Mouse (Mus musculus): ENCODE measurements at regions not wholly inside any gene's neighbourhood (a gene's known extent, or its start where the extent isn't known, plus 50 kb on each side); places are given as distances from the start of the nearest gene placed in this dataset.
A peak's percentile ranks its signal among the peaks of the same experiment; 100 is the strongest.

GRCm38 (mm10) chr1:73673851-73674235, 450.4 kb downstream of the Tns1 start:
- Histone ChIP-seq H3K4me3 (ENCODE audit: insufficient read depth, low read depth, low read length) (no peak overlapping the region), H3K27ac (replicated peaks; ENCODE audit: low read depth, low read length) (no peak overlapping the region), H3K4me1 (ENCODE audit: control insufficient read depth, insufficient read depth, insufficient read length, low read length) (no peaks in the 10 kb centered on the region)

GRCm38 (mm10) chr1:73673191-73673850, 450.9 kb downstream of the Tns1 start:
- no peak overlapping the region for H3K4me3 ChIP-seq (ENCODE audit: insufficient read depth, low read depth, low read length)
- no peaks in the 10 kb centered on the region for H3K4me1 ChIP-seq (ENCODE audit: control insufficient read depth, insufficient read depth, insufficient read length, low read length)
- no peak overlapping the region for H3K27ac ChIP-seq (replicated peaks; ENCODE audit: low read depth, low read length)

GRCm38 (mm10) chr1:73672239-73672638, 452.0 kb downstream of the Tns1 start:
- no peaks in the 10 kb centered on the region for H3K4me1 ChIP-seq (ENCODE audit: control insufficient read depth, insufficient read depth, insufficient read length, low read length)
- no peak overlapping the region for H3K4me3 ChIP-seq (ENCODE audit: insufficient read depth, low read depth, low read length)
- H3K27ac ChIP-seq (replicated peaks; ENCODE audit: low read depth, low read length) = no peak overlapping the region

GRCm38 (mm10) chr1:73668691-73669090, 455.6 kb downstream of the Tns1 start:
- Histone ChIP-seq H3K4me3 (ENCODE audit: insufficient read depth, low read depth, low read length) (no peak overlapping the region), H3K4me1 (ENCODE audit: control insufficient read depth, insufficient read depth, insufficient read length, low read length) (no peaks in the 10 kb centered on the region), H3K27ac (replicated peaks; ENCODE audit: low read depth, low read length) (no peak overlapping the region)

- H3K27ac ChIP-seq (replicated peaks; ENCODE audit: low read depth, low read length) = no peak overlapping the region
- H3K4me3 ChIP-seq (ENCODE audit: insufficient read depth, low read depth, low read length) = no peak overlapping the region
These were observed 460.7 kb downstream of the Tns1 start for GRCm38 (mm10) chr1:73663546-73663945.

GRCm38 (mm10) chr1:73645011-73645410, 479.2 kb downstream of the Tns1 start:
- H3K27ac ChIP-seq (replicated peaks; ENCODE audit: low read depth, low read length) = no peak overlapping the region
- no peak overlapping the region for H3K4me3 ChIP-seq (ENCODE audit: insufficient read depth, low read depth, low read length)
- peaks cover 4% of the 10 kb centered on the region; the same call in 1 of the 2 replicates for H3K4me1 ChIP-seq (ENCODE audit: control insufficient read depth, insufficient read depth, insufficient read length, low read length)

More at GRCm38 (mm10) chr1:73663546-73663945, 460.7 kb downstream of the Tns1 start:
- H3K4me1 ChIP-seq (ENCODE audit: control insufficient read depth, insufficient read depth, insufficient read length, low read length) = no peaks in the 10 kb centered on the region

- H3K4me3 ChIP-seq (ENCODE audit: insufficient read depth, low read depth, low read length) = no peak overlapping the region
- H3K4me1 ChIP-seq (ENCODE audit: control insufficient read depth, insufficient read depth, insufficient read length, low read length) = peaks cover 4% of the 10 kb centered on the region; the same call in 1 of the 2 replicates
- peak overlapping the region; percentile 62 for H3K27ac ChIP-seq (replicated peaks; ENCODE audit: low read depth, low read length)
These were observed 479.9 kb downstream of the Tns1 start for GRCm38 (mm10) chr1:73644394-73644793.

- no peak overlapping the region for H3K27ac ChIP-seq (replicated peaks; ENCODE audit: low read depth, low read length)
- no peak overlapping the region for H3K4me3 ChIP-seq (ENCODE audit: insufficient read depth, low read depth, low read length)
- H3K4me1 ChIP-seq (ENCODE audit: control insufficient read depth, insufficient read depth, insufficient read length, low read length) = peaks cover 4% of the 10 kb centered on the region; the same call in 1 of the 2 replicates
These were observed 480.8 kb downstream of the Tns1 start for GRCm38 (mm10) chr1:73643431-73643830.

- Histone ChIP-seq H3K4me3 (ENCODE audit: insufficient read depth, low read depth, low read length) (no peak overlapping the region), H3K27ac (replicated peaks; ENCODE audit: low read depth, low read length) (no peak overlapping the region), H3K4me1 (ENCODE audit: control insufficient read depth, insufficient read depth, insufficient read length, low read length) (peaks cover 4% of the 10 kb centered on the region; the same call in 1 of the 2 replicates)
These were observed 481.5 kb downstream of the Tns1 start for GRCm38 (mm10) chr1:73642691-73643109.

GRCm38 (mm10) chr1:73641456-73641855, 482.8 kb downstream of the Tns1 start:
- peaks cover 4% of the 10 kb centered on the region; the same call in 1 of the 2 replicates for H3K4me1 ChIP-seq (ENCODE audit: control insufficient read depth, insufficient read depth, insufficient read length, low read length)
- H3K27ac ChIP-seq (replicated peaks; ENCODE audit: low read depth, low read length) = no peak overlapping the region
- H3K4me3 ChIP-seq (ENCODE audit: insufficient read depth, low read depth, low read length) = no peak overlapping the region

- Histone ChIP-seq H3K27ac (replicated peaks; ENCODE audit: low read depth, low read length) (no peak overlapping the region), H3K4me1 (ENCODE audit: control insufficient read depth, insufficient read depth, insufficient read length, low read length) (peaks cover 4% of the 10 kb centered on the region; the same call in 1 of the 2 replicates), H3K4me3 (ENCODE audit: insufficient read depth, low read depth, low read length) (no peak overlapping the region)
These were observed 483.4 kb downstream of the Tns1 start for GRCm38 (mm10) chr1:73640726-73641451.

GRCm38 (mm10) chr1:73635709-73636108, 488.5 kb downstream of the Tns1 start:
- no peaks in the 10 kb centered on the region for H3K4me1 ChIP-seq (ENCODE audit: control insufficient read depth, insufficient read depth, insufficient read length, low read length)
- H3K27ac ChIP-seq (replicated peaks; ENCODE audit: low read depth, low read length) = no peak overlapping the region
- no peak overlapping the region for H3K4me3 ChIP-seq (ENCODE audit: insufficient read depth, low read depth, low read length)

GRCm38 (mm10) chr1:73634871-73635270, 489.4 kb downstream of the Tns1 start:
- Histone ChIP-seq H3K4me3 (ENCODE audit: insufficient read depth, low read depth, low read length) (no peak overlapping the region), H3K27ac (replicated peaks; ENCODE audit: low read depth, low read length) (no peak overlapping the region)

GRCm38 (mm10) chr1:73633071-73633470, 491.2 kb downstream of the Tns1 start:
- Histone ChIP-seq H3K4me1 (ENCODE audit: control insufficient read depth, insufficient read depth, insufficient read length, low read length) (no peaks in the 10 kb centered on the region), H3K4me3 (ENCODE audit: insufficient read depth, low read depth, low read length) (no peak overlapping the region), H3K27ac (replicated peaks; ENCODE audit: low read depth, low read length) (no peak overlapping the region)

More at GRCm38 (mm10) chr1:73634871-73635270, 489.4 kb downstream of the Tns1 start:
- H3K4me1 ChIP-seq (ENCODE audit: control insufficient read depth, insufficient read depth, insufficient read length, low read length) = no peaks in the 10 kb centered on the region

- Histone ChIP-seq H3K4me3 (ENCODE audit: insufficient read depth, low read depth, low read length) (no peak overlapping the region), H3K27ac (replicated peaks; ENCODE audit: low read depth, low read length) (no peak overlapping the region), H3K4me1 (ENCODE audit: control insufficient read depth, insufficient read depth, insufficient read length, low read length) (no peaks in the 10 kb centered on the region)
These were observed 493.9 kb downstream of the Tns1 start for GRCm38 (mm10) chr1:73630363-73630762.

GRCm38 (mm10) chr1:73625365-73625764, 498.9 kb downstream of the Tns1 start:
- H3K4me1 ChIP-seq (ENCODE audit: control insufficient read depth, insufficient read depth, insufficient read length, low read length) = no peaks in the 10 kb centered on the region
- no peak overlapping the region for H3K4me3 ChIP-seq (ENCODE audit: insufficient read depth, low read depth, low read length)
- no peak overlapping the region for H3K27ac ChIP-seq (replicated peaks; ENCODE audit: low read depth, low read length)

Data from brown adipose tissue, adult 24 weeks (tissue).